10 mouse cellular contexts compared by ENCODE assay signal in the genomic region with DNA sequence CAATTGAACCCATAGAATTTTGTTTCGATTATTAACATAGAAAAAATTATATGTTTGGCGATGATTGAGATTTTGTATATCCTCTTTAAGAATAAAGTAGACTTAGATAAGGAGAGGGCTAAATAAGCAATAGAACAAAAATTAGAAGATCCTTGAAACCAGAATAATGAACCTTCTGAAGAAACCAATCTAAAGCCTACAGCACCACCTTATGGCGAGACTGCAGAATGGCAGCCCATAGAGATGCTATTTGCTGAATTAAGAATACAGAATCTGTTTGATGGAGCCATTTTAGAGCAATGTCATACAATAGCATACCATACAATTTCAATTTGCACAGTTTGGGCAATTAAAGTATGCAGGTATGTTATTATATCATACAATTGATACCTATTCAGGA. TPM values are rescaled to one million over a fixed set of nuclear protein-coding genes. Genes with fewer than 3 reads are reported as not detected.
A peak's percentile ranks its signal among the peaks of the same experiment; 100 is the strongest.
DNase-seq lines count a peak whose midpoint lies in the region; ATAC-seq and TF ChIP-seq lines count a peak whose summit lies in the region.
"Had no signal": no experiment of that assay in that cellular context is flagged by ENCODE, and none has a peak within 500 bp of the region (broad histone marks: within the 10 kb centered on the region; RNA-seq: fewer than 3 reads in every experiment).

No protein-coding gene starts in this region.

- WGBS in forebrain, embryonic 14.5 days = 47% methylated on average over 3 of the region's 3 CpGs
- WGBS in forebrain, embryonic 16.5 days = 51% methylated on average over 3 of the region's 3 CpGs
- WGBS in lung, embryonic 14.5 days = 49% methylated on average over 3 of the region's 3 CpGs

- no peaks in the 10 kb centered on the region for H3K36me3 ChIP-seq in forebrain, embryonic 14.5 days (ENCODE audit: control insufficient read depth, insufficient read depth, low read length)
- no peaks in the 10 kb centered on the region for H3K36me3 ChIP-seq in forebrain, embryonic 16.5 days (ENCODE audit: control insufficient read depth, insufficient read depth)
- H3K36me3 ChIP-seq in lung, embryonic 14.5 days (ENCODE audit: insufficient read depth) = no peaks in the 10 kb centered on the region
- H3K36me3 ChIP-seq: stomach, embryonic 15.5 days had no signal

- H3K9me3 ChIP-seq in forebrain, embryonic 14.5 days (replicated peaks; ENCODE audit: control insufficient read depth, low read length) = no peaks in the 10 kb centered on the region
- H3K9me3 ChIP-seq in forebrain, embryonic 16.5 days (ENCODE audit: control insufficient read depth, low read length) = no peaks in the 10 kb centered on the region
- H3K9me3 ChIP-seq in lung, embryonic 14.5 days (ENCODE audit: low read depth, low read length) = no peaks in the 10 kb centered on the region
- H3K9me3 ChIP-seq: stomach, embryonic 15.5 days had no signal

- no peak overlapping the region for H3K4me3 ChIP-seq in forebrain, embryonic 14.5 days (ENCODE audit: low read depth, low read length)
- H3K4me3 ChIP-seq in forebrain, embryonic 16.5 days (replicated peaks; ENCODE audit: low read length) = no peak overlapping the region
- no peak overlapping the region for H3K4me3 ChIP-seq in lung, embryonic 14.5 days (ENCODE audit: low read depth, low read length)
- H3K4me3 ChIP-seq: myocyte; stomach, embryonic 15.5 days had no signal

- H3K9ac ChIP-seq in forebrain, embryonic 14.5 days (ENCODE audit: low read length) = no peak overlapping the region
- no peak overlapping the region for H3K9ac ChIP-seq in forebrain, embryonic 16.5 days (replicated peaks; ENCODE audit: low read depth, low read length)
- no peak overlapping the region for H3K9ac ChIP-seq in lung, embryonic 14.5 days
- H3K9ac ChIP-seq: stomach, embryonic 15.5 days had no signal

- H3K27ac ChIP-seq in forebrain, embryonic 14.5 days (ENCODE audit: low read depth, low read length) = no peak overlapping the region
- H3K27ac ChIP-seq in forebrain, embryonic 16.5 days (ENCODE audit: low read length) = no peak overlapping the region
- H3K27ac ChIP-seq in lung, embryonic 14.5 days (ENCODE audit: low read depth) = no peak overlapping the region
- H3K27ac ChIP-seq: stomach, embryonic 15.5 days had no signal

- H3K27me3 ChIP-seq in forebrain, embryonic 14.5 days (replicated peaks; ENCODE audit: control insufficient read depth, insufficient read depth, low read length) = no peaks in the 10 kb centered on the region
- no peaks in the 10 kb centered on the region for H3K27me3 ChIP-seq in forebrain, embryonic 16.5 days (replicated peaks; ENCODE audit: control insufficient read depth, insufficient read depth, low read length)
- no peaks in the 10 kb centered on the region for H3K27me3 ChIP-seq in lung, embryonic 14.5 days (ENCODE audit: insufficient read depth, low read length)
- H3K27me3 ChIP-seq: stomach, embryonic 15.5 days had no signal

- peak; percentile 70 for TF ChIP-seq CTCF in lung, embryonic 14.5 days (IDR thresholded peaks at IDR 0.05; ENCODE audit: low read depth)

- peak; percentile 80 for DNase-seq in forebrain, embryonic 14.5 days (ENCODE audit: low spot score)
- peak; percentile 77 for DNase-seq in lung, embryonic 14.5 days
- no peak for DNase-seq in lung, postnatal 4 days
- peak; percentile 23 for DNase-seq in c-Kit-positive CD71-negative TER-119-negative erythroid progenitor cells, embryonic 14.5 days (ENCODE audit: low read depth)
- DNase-seq in retina, adult 2 months (ENCODE audit: low read depth, low spot score) = peak; percentile 22
- DNase-seq in urinary bladder, adult 2 months (ENCODE audit: low spot score) = no peak
- no peak for DNase-seq in layer of hippocampus, adult 11-12 months (ENCODE audit: low spot score)

- H3K4me1 ChIP-seq in forebrain, embryonic 14.5 days (ENCODE audit: control insufficient read depth, insufficient read depth, low read length) = no peaks in the 10 kb centered on the region
- H3K4me1 ChIP-seq in forebrain, embryonic 16.5 days (replicated peaks; ENCODE audit: control insufficient read depth, insufficient read depth, low read length) = no peaks in the 10 kb centered on the region
- H3K4me1 ChIP-seq in lung, embryonic 14.5 days (ENCODE audit: insufficient read depth) = no peaks in the 10 kb centered on the region
- H3K4me1 ChIP-seq: stomach, embryonic 15.5 days had no signal

- ATAC-seq in forebrain, embryonic 14.5 days = no peak
- no peak for ATAC-seq in forebrain, embryonic 16.5 days
- no peak for ATAC-seq in lung, embryonic 14.5 days (ENCODE audit: insufficient read depth)

- no peak overlapping the region for H3K4me2 ChIP-seq in forebrain, embryonic 14.5 days (ENCODE audit: low read length)
- no peak overlapping the region for H3K4me2 ChIP-seq in forebrain, embryonic 16.5 days (ENCODE audit: low read length)
- no peak overlapping the region for H3K4me2 ChIP-seq in lung, embryonic 14.5 days
- H3K4me2 ChIP-seq: stomach, embryonic 15.5 days had no signal

RNA-seq across cellular contexts. Expression of a gene that starts 4.3 kb away (rescaled TPM):
- not detected in 2 replicates for polyA plus RNA-seq in forebrain, embryonic 14.5 days (2014; fragmentation: Nextera tagmentation; extraction: Ambion mirVana)
- polyA plus RNA-seq in forebrain, embryonic 16.5 days (2015; fragmentation: Nextera tagmentation; extraction: Ambion mirVana) = not detected in 2 replicates
- polyA plus RNA-seq in lung, embryonic 14.5 days (2014; fragmentation: Nextera tagmentation; extraction: Ambion mirVana) = not detected in 2 replicates
- polyA plus RNA-seq in urinary bladder, adult 2 months (2012; rRNA removed) = not detected in 2 replicates
- polyA plus RNA-seq: myocyte; stomach, embryonic 15.5 days had no signal

RNA-seq across cellular contexts. Expression of a gene that starts 6.0 kb away (rescaled TPM):
- not detected in 2 replicates for polyA plus RNA-seq in forebrain, embryonic 14.5 days (2014; fragmentation: Nextera tagmentation; extraction: Ambion mirVana)
- not detected in 2 replicates for polyA plus RNA-seq in forebrain, embryonic 16.5 days (2015; fragmentation: Nextera tagmentation; extraction: Ambion mirVana)
- not detected in 2 replicates for polyA plus RNA-seq in lung, embryonic 14.5 days (2014; fragmentation: Nextera tagmentation; extraction: Ambion mirVana)
- not detected in 2 replicates for polyA plus RNA-seq in urinary bladder, adult 2 months (2012; rRNA removed)
- polyA plus RNA-seq: myocyte; stomach, embryonic 15.5 days had no signal

RNA-seq across cellular contexts. Expression of a gene that starts 12.9 kb away (rescaled TPM):
- polyA plus RNA-seq in forebrain, embryonic 14.5 days (2014; fragmentation: Nextera tagmentation; extraction: Ambion mirVana) = not detected in 2 replicates
- polyA plus RNA-seq in forebrain, embryonic 16.5 days (2015; fragmentation: Nextera tagmentation; extraction: Ambion mirVana) = not detected in 2 replicates
- not detected in 2 replicates for polyA plus RNA-seq in lung, embryonic 14.5 days (2014; fragmentation: Nextera tagmentation; extraction: Ambion mirVana)
- not detected in 2 replicates for polyA plus RNA-seq in urinary bladder, adult 2 months (2012; rRNA removed)
- polyA plus RNA-seq: myocyte; stomach, embryonic 15.5 days had no signal

RNA-seq across cellular contexts. Expression of a gene that starts 20.4 kb away (rescaled TPM):
- not detected in 2 replicates for polyA plus RNA-seq in forebrain, embryonic 14.5 days (2014; fragmentation: Nextera tagmentation; extraction: Ambion mirVana)
- polyA plus RNA-seq in forebrain, embryonic 16.5 days (2015; fragmentation: Nextera tagmentation; extraction: Ambion mirVana) = not detected in 2 replicates
- not detected in 2 replicates for polyA plus RNA-seq in lung, embryonic 14.5 days (2014; fragmentation: Nextera tagmentation; extraction: Ambion mirVana)
- not detected in 2 replicates for polyA plus RNA-seq in urinary bladder, adult 2 months (2012; rRNA removed)
- polyA plus RNA-seq: myocyte; stomach, embryonic 15.5 days had no signal

RNA-seq across cellular contexts. Expression of a gene that starts 25.4 kb away (rescaled TPM):
- polyA plus RNA-seq in forebrain, embryonic 14.5 days (2014; fragmentation: Nextera tagmentation; extraction: Ambion mirVana) = not detected in 2 replicates
- not detected in 2 replicates for polyA plus RNA-seq in forebrain, embryonic 16.5 days (2015; fragmentation: Nextera tagmentation; extraction: Ambion mirVana)
- polyA plus RNA-seq in lung, embryonic 14.5 days (2014; fragmentation: Nextera tagmentation; extraction: Ambion mirVana) = not detected in 2 replicates
- not detected in 2 replicates for polyA plus RNA-seq in urinary bladder, adult 2 months (2012; rRNA removed)
- polyA plus RNA-seq: myocyte; stomach, embryonic 15.5 days had no signal

Comparison
In these comparisons a context has a peak if more than half of its experiments do, and no peak if none do; other contexts are left out.
1. DNase-seq: peak in forebrain, embryonic 14.5 days (single experiment), lung, embryonic 14.5 days (single experiment), c-Kit-positive CD71-negative TER-119-negative erythroid progenitor cells, embryonic 14.5 days (single experiment) and retina, adult 2 months (single experiment); none in lung, postnatal 4 days (0 of 2), urinary bladder, adult 2 months (single experiment) and layer of hippocampus, adult 11-12 months (single experiment).